14 mouse cellular contexts compared by ENCODE assay signal in genomic region chr10:117812501-117812900, GRCm38 (mm10). TPM values are rescaled to one million over a fixed set of nuclear protein-coding genes. Genes with fewer than 3 reads are reported as not detected.
DNase-seq lines count a peak whose midpoint lies in the region.
"Had no signal": no experiment of that assay in that cellular context is flagged by ENCODE, and none has a peak within 500 bp of the region (broad histone marks: within the 10 kb centered on the region; RNA-seq: fewer than 3 reads in every experiment).

No protein-coding gene starts in this region.

- peak; percentile 59 for DNase-seq in heart, adult 11 months
- DNase-seq in heart, postnatal 14 days = no peak
- DNase-seq in urinary bladder, postnatal 14 days (ENCODE audit: low spot score) = peak; percentile 67
- no peak for DNase-seq in urinary bladder, adult 18-20 months (ENCODE audit: low spot score in 2 of 2)
- DNase-seq in urinary bladder, postnatal 36 days (ENCODE audit: low spot score in 2 of 2) = peak; percentile 20 to 48
- DNase-seq in urinary bladder, adult 2 months (ENCODE audit: low spot score) = no peak
- DNase-seq: adrenal gland, adult 8-10 months; adrenal gland, postnatal 14 days; adrenal gland, postnatal 36 days; B cell, adult 2 months; cerebellum, adult 11-12 months; cerebellum, adult 2 months; cerebellum, adult 9-10 months; cerebellum, postnatal 25 days had no signal

- intact Hi-C loops in heart, postnatal 14 days (cut with DNase I) = no loop called here

RNA-seq across cellular contexts. Expression of gene Nup107, which starts 20.0 kb away (rescaled TPM):
- 1 to 10 TPM; 7.8 to 9.5 TPM for total RNA-seq in heart, postnatal 14 days (2021)
- polyA plus RNA-seq in urinary bladder, adult 2 months (2012; rRNA removed) = 14.1 and 17.5 TPM in 2 replicates

RNA-seq across cellular contexts. Expression of gene Rap1b, which starts 33.3 kb away (rescaled TPM):
- total RNA-seq in heart, postnatal 14 days (2021) = 10 to 100 TPM; 68.6 to 72.2 TPM
- polyA plus RNA-seq in urinary bladder, adult 2 months (2012; rRNA removed) = 114 TPM in 2 replicates

Comparison
In these comparisons a context has a peak if more than half of its experiments do, and no peak if none do; other contexts are left out.
1. DNase-seq: peak in heart, adult 11 months (single experiment), urinary bladder, postnatal 14 days (single experiment) and urinary bladder, postnatal 36 days (2 of 2); none in heart, postnatal 14 days (0 of 2), urinary bladder, adult 18-20 months (0 of 2) and urinary bladder, adult 2 months (single experiment).